Mouse (Mus musculus): ENCODE measurements around the gene Osbp2. TPM values are rescaled to one million over a fixed set of nuclear protein-coding genes. Genes with fewer than 3 reads are reported as not detected.

The Osbp2 gene
- polyA plus RNA-seq, 1 experiment from 2014 or later = 7.6 TPM

- Histone ChIP-seq H3K27ac (no peak overlapping the region), H3K27me3 (replicated peaks) (peaks cover 5% of the 10 kb centered on the region; the same call in 1 of the 2 replicates), H3K36me3 (no peaks in the 10 kb centered on the region), H3K4me2 (replicated peaks) (no peak overlapping the region), H3K4me1 (0 out of 2 replicates have a peak, but pooled peaks cover 4% of the 10 kb centered on the region), H3K4me3 (no peak overlapping the region), H3K9ac (no peak overlapping the region), H3K9me3 (no peaks in the 10 kb centered on the region)
- ATAC-seq (ENCODE audit: low FRiP score, low read depth) = no peak
- 91% methylated on average over 4 of the region's 4 CpGs for WGBS
Observed at GRCm38 (mm10) chr11:3859778-3860177, 3.9 kb downstream of the Osbp2 start.

GRCm38 (mm10) chr11:3857902-3858301 is 5.8 kb downstream of the Osbp2 start:
- Histone ChIP-seq H3K4me2 (replicated peaks) (no peak overlapping the region), H3K4me3 (no peak overlapping the region), H3K27me3 (replicated peaks) (peaks cover 5% of the 10 kb centered on the region; the same call in 1 of the 2 replicates), H3K9me3 (peaks cover 2% of the 10 kb centered on the region; the same call in 1 of the 2 replicates), H3K36me3 (no peaks in the 10 kb centered on the region), H3K9ac (no peak overlapping the region), H3K27ac (no peak overlapping the region), H3K4me1 (no peaks in the 10 kb centered on the region)
- WGBS = 79% methylated on average over 5 of the region's 5 CpGs
- ATAC-seq (ENCODE audit: low FRiP score, low read depth) = no peak

GRCm38 (mm10) chr11:3855846-3856245 is 7.9 kb downstream of the Osbp2 start:
- Histone ChIP-seq H3K4me2 (replicated peaks) (no peak overlapping the region), H3K36me3 (no peaks in the 10 kb centered on the region), H3K9me3 (peaks cover 2% of the 10 kb centered on the region; the same call in 1 of the 2 replicates), H3K9ac (no peak overlapping the region), H3K27me3 (replicated peaks) (no peaks in the 10 kb centered on the region), H3K4me3 (no peak overlapping the region), H3K27ac (no peak overlapping the region), H3K4me1 (no peaks in the 10 kb centered on the region)
- ATAC-seq (ENCODE audit: low FRiP score, low read depth) = no peak
- 91% methylated on average over 5 of the region's 5 CpGs for WGBS

GRCm38 (mm10) chr11:3854156-3854555 is 9.5 kb downstream of the Osbp2 start:
- H3K4me3 ChIP-seq = no peak overlapping the region
- no peak overlapping the region for H3K27ac ChIP-seq
- peaks cover 2% of the 10 kb centered on the region; the same call in 1 of the 2 replicates for H3K9me3 ChIP-seq
- H3K36me3 ChIP-seq = no peaks in the 10 kb centered on the region
- no peaks in the 10 kb centered on the region for H3K27me3 ChIP-seq (replicated peaks)
- ATAC-seq (ENCODE audit: low FRiP score, low read depth) = no peak
- H3K4me2 ChIP-seq (replicated peaks) = no peak overlapping the region
- no peaks in the 10 kb centered on the region for H3K4me1 ChIP-seq
- 93% methylated on average over 3 of the region's 3 CpGs for WGBS
- H3K9ac ChIP-seq = no peak overlapping the region

GRCm38 (mm10) chr11:3853481-3854034 is 10.1 kb downstream of the Osbp2 start:
- peak; percentile 41; the same call in 1 of the 2 replicates for ATAC-seq (ENCODE audit: low FRiP score, low read depth)
- WGBS = 61% methylated on average over 5 of the region's 5 CpGs

GRCm38 (mm10) chr11:3853031-3853430 is 10.7 kb downstream of the Osbp2 start:
- Histone ChIP-seq H3K36me3 (no peaks in the 10 kb centered on the region), H3K4me3 (no peak overlapping the region), H3K4me2 (replicated peaks) (no peak overlapping the region), H3K4me1 (no peaks in the 10 kb centered on the region), H3K27me3 (replicated peaks) (no peaks in the 10 kb centered on the region), H3K27ac (no peak overlapping the region), H3K9me3 (peaks cover 2% of the 10 kb centered on the region; the same call in 1 of the 2 replicates), H3K9ac (no peak overlapping the region)
- WGBS = 96% methylated on average over 10 of the region's 10 CpGs
- ATAC-seq (ENCODE audit: low FRiP score, low read depth) = no peak

More at GRCm38 (mm10) chr11:3853481-3854034, 10.1 kb downstream of the Osbp2 start:
- Histone ChIP-seq H3K4me3 (no peak overlapping the region), H3K4me1 (no peaks in the 10 kb centered on the region), H3K4me2 (replicated peaks) (no peak overlapping the region), H3K9ac (no peak overlapping the region), H3K27me3 (replicated peaks) (no peaks in the 10 kb centered on the region), H3K9me3 (peaks cover 2% of the 10 kb centered on the region; the same call in 1 of the 2 replicates), H3K27ac (no peak overlapping the region), H3K36me3 (no peaks in the 10 kb centered on the region)

GRCm38 (mm10) chr11:3851872-3852271 is 11.8 kb downstream of the Osbp2 start:
- H3K9ac ChIP-seq = no peak overlapping the region
- no peaks in the 10 kb centered on the region for H3K36me3 ChIP-seq
- no peaks in the 10 kb centered on the region for H3K4me1 ChIP-seq
- H3K27ac ChIP-seq = no peak overlapping the region
- no peaks in the 10 kb centered on the region for H3K27me3 ChIP-seq (replicated peaks)
- 86% methylated on average over 4 of the region's 4 CpGs for WGBS
- no peak for ATAC-seq (ENCODE audit: low FRiP score, low read depth)
- peaks cover 2% of the 10 kb centered on the region; the same call in 1 of the 2 replicates for H3K9me3 ChIP-seq
- H3K4me3 ChIP-seq = no peak overlapping the region
- H3K4me2 ChIP-seq (replicated peaks) = no peak overlapping the region

- no peak overlapping the region for H3K9ac ChIP-seq
- no peak for ATAC-seq (ENCODE audit: low FRiP score, low read depth)
- no peaks in the 10 kb centered on the region for H3K36me3 ChIP-seq
- WGBS = 70% methylated on average over 5 of the region's 5 CpGs
- peaks cover 2% of the 10 kb centered on the region; the same call in 1 of the 2 replicates for H3K9me3 ChIP-seq
- no peak overlapping the region for H3K4me2 ChIP-seq (replicated peaks)
- H3K4me3 ChIP-seq = no peak overlapping the region
- H3K4me1 ChIP-seq = no peaks in the 10 kb centered on the region
- no peak overlapping the region for H3K27ac ChIP-seq
- no peaks in the 10 kb centered on the region for H3K27me3 ChIP-seq (replicated peaks)
Observed at GRCm38 (mm10) chr11:3850746-3851277, 12.9 kb downstream of the Osbp2 start.

- H3K27me3 ChIP-seq (replicated peaks) = no peaks in the 10 kb centered on the region
- 85% methylated on average over 2 of the region's 2 CpGs for WGBS
Observed at GRCm38 (mm10) chr11:3850315-3850614, 13.4 kb downstream of the Osbp2 start.

GRCm38 (mm10) chr11:3849469-3850314 is 14.0 kb downstream of the Osbp2 start:
- Histone ChIP-seq H3K27ac (no peak overlapping the region), H3K36me3 (no peaks in the 10 kb centered on the region), H3K9me3 (peaks cover 2% of the 10 kb centered on the region; the same call in 1 of the 2 replicates), H3K9ac (no peak overlapping the region), H3K4me3 (no peak overlapping the region), H3K4me2 (replicated peaks) (no peak overlapping the region), H3K4me1 (no peaks in the 10 kb centered on the region), H3K27me3 (replicated peaks) (no peaks in the 10 kb centered on the region)
- ATAC-seq (ENCODE audit: low FRiP score, low read depth) = no peak
- 83% methylated on average over 15 of the region's 15 CpGs for WGBS

More at GRCm38 (mm10) chr11:3850315-3850614, 13.4 kb downstream of the Osbp2 start:
- Histone ChIP-seq H3K4me2 (replicated peaks) (no peak overlapping the region), H3K36me3 (no peaks in the 10 kb centered on the region), H3K9me3 (peaks cover 2% of the 10 kb centered on the region; the same call in 1 of the 2 replicates), H3K9ac (no peak overlapping the region), H3K27ac (no peak overlapping the region), H3K4me1 (no peaks in the 10 kb centered on the region), H3K4me3 (no peak overlapping the region)
- ATAC-seq (ENCODE audit: low FRiP score, low read depth) = no peak

- no peak overlapping the region for H3K4me3 ChIP-seq
- ATAC-seq (ENCODE audit: low FRiP score, low read depth) = no peak
- H3K4me2 ChIP-seq (replicated peaks) = no peak overlapping the region
- H3K9ac ChIP-seq = no peak overlapping the region
- no peaks in the 10 kb centered on the region for H3K4me1 ChIP-seq
- no peaks in the 10 kb centered on the region for H3K36me3 ChIP-seq
- no peak overlapping the region for H3K27ac ChIP-seq
- no peaks in the 10 kb centered on the region for H3K27me3 ChIP-seq (replicated peaks)
- 66% methylated on average over 2 of the region's 2 CpGs for WGBS
- H3K9me3 ChIP-seq = no peaks in the 10 kb centered on the region
Observed at GRCm38 (mm10) chr11:3846351-3846750, 17.4 kb downstream of the Osbp2 start.

GRCm38 (mm10) chr11:3843943-3844734 is 19.6 kb downstream of the Osbp2 start:
- Histone ChIP-seq H3K27ac (no peak overlapping the region), H3K9ac (no peak overlapping the region), H3K4me1 (no peaks in the 10 kb centered on the region), H3K4me3 (no peak overlapping the region), H3K4me2 (replicated peaks) (no peak overlapping the region), H3K27me3 (replicated peaks) (no peaks in the 10 kb centered on the region), H3K9me3 (no peaks in the 10 kb centered on the region), H3K36me3 (no peaks in the 10 kb centered on the region)
- no peak for ATAC-seq (ENCODE audit: low FRiP score, low read depth)
- WGBS = 84% methylated on average over 17 of the region's 17 CpGs

All from neural tube, embryonic 12.5 days (tissue).